Mouse (Mus musculus) megakaryocyte-erythroid progenitor cell, adult 5 weeks (primary cell): ENCODE measurements around the gene Slc17a6. TPM values are rescaled to one million over a fixed set of nuclear protein-coding genes. Genes with fewer than 3 reads are reported as not detected.

ENCODE experiments used
- polyA plus RNA-seq: library from polyadenylated mRNA; stranded (reverse); fragments of >175 nt; gene quantifications from 2 replicates; pipeline ENCODE4 v1.2.3, GENCODE M21; 2012

Slc17a6 gene
- not detected in 2 replicates for polyA plus RNA-seq

GRCm38 (mm10) chr7:51621694-51622145 is at the start of gene Slc17a6:
Slc17a6 (plus strand) TSS chr7:51622006.

Other genes starting within 250 kb of the Slc17a6 start
- gene Ano5, start 111.0 kb upstream of the Slc17a6 start, polyA plus RNA-seq = not detected in 2 replicates
- 1.6 and 2.3 TPM in 2 replicates for gene Gas2, start 240.0 kb downstream of the Slc17a6 start, polyA plus RNA-seq
- 4.2 and 6.7 TPM in 2 replicates for gene Fancf, start 240.3 kb downstream of the Slc17a6 start, polyA plus RNA-seq